Mouse (Mus musculus) fat pad, adult 2 months (tissue): Measurements from ENCODE around the gene Rtn1.

ENCODE experiments used
- DNase-seq: peaks from one replicate; pipeline ENCODE4 v3.0.0-alpha.2; 2011; ENCODE audit warnings: low read depth, low spot score; ENCODE audit errors: extremely low read depth

Rtn1 gene

DNA sequence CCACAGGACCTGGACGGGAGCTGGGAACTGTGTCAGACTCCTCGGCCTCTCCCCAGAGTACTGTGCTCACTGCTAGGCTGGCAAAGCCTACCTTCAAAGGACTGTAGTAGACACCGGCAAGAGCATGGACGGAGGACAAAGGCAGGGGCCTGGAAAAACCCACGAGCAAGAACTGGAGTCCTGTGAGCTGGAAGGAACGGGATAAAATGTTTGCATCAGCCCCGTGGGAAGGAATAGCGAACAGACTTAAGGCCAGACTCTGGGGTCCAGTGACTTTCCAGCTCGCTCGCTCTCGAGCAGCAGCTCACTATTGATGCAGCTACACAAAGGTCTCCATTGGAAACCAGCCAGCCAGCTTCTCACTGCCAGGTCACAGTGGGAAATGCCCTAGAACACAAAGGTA is 34.0 kb downstream of the Rtn1 start:
- DNase-seq = no peak

DNA sequence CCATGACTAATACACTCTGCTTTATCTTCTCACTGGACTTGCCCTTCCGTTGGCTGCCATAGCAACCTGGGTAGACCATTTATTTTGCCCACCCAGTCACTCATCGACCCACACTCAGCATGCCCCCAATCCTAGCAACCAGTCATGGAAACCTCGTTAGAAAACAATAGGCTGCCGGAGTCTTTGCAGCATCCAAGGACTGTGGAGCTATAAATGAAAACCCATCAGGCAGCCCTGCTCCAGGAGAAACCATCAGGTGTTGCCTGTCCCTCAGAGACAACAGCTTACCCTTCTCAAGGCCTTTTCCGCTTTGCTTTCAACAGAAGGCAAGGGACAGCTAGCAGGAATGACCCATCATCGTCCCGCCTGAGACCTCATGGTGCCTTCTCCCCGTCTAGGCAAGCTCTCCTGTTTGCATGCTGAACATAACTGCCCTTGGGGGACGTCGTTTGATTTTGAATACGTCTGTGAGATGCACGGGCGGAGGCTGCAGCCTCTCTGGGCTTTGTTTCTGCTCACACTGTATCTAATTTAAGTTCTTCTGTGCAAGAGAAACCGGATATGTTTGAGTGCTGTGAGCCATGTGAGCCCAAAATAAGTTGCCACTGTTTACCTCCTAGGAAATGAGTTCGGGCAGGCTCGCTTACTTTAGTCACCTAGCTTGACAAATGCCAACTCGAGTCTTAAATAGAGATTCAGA is 34.8 kb downstream of the Rtn1 start:
- DNase-seq = no peak

DNA sequence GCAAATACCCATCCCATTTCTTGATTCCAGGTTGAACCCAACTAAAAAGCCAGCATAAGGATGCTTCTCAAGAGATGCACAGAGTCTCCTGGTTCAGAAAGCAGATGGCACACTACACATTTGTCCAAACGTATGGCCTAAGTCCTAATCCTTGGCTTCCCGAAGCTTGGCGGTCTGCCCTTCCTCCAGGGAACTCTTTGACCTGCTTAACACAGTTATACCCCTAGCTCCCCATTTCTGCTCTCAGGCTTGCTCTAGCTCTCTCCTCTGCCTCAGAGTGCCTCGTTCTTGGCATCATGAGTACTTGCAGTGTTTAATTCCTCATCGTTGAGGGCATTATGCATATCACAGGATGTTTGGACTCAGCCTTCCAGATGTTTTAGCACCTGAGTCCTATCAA is 38.8 kb downstream of the Rtn1 start:
- no peak for DNase-seq

DNA sequence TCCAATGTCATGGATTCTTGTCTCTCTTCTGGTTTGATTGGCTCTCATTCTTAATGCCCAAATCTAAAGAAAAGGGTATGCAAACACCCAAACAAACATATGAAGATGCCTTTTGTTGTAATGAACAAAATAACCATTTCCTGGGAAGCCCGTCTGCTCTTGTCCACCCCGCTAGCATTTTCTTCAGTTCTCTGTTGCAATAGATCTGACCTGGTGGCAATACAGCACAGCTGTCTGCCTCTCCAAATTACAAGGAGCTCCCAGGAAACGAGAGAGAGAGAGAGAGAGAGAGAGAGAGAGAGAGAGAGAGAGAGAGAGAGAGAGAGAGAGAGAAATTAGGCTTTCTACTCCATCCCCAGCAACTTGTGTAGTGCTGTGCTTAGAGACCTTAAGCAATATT is 42.1 kb downstream of the Rtn1 start:
- DNase-seq = no peak

DNA sequence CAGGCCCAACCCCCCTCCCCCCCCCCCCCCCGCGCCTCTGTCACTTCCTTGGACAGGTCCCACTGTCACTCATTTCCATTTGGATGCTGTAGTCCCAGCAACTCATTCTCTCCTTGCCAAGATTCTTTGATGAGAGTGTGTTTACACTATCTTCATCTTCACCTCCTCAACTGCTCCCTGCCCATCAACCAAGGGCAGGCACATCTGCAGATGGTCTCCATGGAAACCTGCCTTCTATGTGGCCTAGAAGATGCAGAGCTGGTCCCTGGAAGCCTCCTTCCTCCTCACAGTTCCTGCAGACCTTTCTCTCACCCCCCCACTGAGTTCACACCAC is 42.8 kb downstream of the Rtn1 start:
- no peak for DNase-seq

DNA sequence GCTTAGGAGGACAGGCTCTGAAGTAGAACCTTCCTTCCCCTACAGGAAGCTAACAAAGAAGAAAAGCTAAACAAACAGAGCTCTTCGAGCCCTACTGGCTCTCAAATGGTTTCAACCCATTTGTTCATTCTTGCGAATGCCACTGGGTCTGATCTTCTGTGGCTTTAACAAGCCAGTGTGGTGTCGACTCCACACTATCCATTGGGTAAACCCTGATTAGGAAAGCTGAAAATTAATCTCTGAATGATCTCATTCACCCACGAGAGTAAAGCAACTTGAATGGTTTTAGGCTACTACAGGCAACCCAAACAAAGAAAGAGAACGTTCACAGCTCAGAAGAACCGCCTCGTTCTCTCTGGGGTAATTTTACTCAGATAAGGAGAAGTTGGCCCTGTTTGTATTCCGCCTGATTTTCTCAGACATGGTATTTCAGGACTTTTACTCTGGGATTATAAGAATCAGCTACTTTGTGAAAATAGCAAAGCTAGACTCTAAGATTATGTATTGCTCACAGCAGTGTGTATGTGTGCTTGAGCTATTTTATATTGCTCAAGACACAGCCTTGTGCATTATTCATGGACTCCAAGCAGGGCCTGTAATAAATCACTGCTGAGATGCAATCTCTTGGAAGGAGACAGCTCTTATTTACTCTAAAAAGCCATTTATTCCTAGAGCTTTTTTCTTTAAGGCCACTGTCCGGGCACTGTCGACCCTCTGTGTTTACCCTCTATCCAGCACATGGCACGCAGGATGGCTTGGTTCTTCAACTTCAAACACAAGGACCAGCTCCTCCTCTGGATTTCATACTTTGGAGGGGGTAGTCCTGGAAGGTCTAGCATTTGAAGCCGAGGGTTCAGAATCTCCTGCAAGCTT is 43.4 kb downstream of the Rtn1 start:
- DNase-seq = peak; percentile 16

DNA sequence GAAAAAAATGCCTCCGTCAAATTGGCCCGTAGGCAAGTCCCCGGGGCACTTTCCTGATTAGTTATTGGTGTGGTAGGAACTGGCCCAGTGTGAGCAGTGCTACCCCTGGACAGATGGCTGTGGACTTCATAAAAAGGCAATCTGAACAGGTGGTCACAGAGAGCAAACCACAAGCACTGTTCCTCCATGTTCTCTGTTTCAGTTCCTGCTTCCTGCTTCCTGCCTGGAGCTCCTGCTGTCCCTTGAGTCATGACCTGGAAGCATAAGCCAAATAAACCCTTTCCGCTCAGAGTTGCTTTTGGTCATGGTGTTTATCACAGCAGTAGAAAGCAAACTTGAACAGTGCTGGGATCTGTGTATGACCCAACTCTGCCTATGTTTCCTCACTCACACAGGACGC is 44.3 kb downstream of the Rtn1 start:
- no peak for DNase-seq

DNA sequence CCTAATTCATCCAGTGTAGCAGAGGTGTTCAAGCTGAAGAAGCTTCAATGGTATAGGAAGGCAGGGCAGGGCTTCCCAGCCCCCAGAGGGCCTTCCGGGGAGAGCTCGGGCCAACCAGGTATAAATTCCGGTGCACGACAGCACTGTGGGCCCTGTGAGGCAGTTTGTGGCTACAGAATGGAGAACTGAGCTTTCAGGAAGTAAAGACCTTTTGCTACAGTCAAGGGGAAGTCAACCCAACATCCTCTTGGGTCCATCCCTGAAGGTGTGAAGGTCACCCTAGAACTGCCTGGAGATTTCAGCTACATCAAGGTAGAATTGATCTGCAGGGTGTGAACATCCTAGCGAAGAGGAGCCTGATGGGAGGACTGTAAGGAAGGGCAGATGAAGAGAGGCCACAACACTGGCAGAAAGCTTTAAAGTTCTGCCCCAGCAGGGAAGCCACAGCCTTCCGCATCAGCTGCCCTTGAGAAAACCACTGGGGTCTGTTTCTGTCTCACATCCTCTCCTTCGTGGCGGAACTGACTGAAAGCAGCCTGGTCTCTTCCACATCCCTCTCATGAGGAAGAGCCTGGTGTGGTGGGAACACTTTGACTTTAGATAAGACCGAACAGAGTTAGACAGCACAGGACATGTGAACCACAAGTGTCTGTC is 47.0 kb downstream of the Rtn1 start:
- no peak for DNase-seq

DNA sequence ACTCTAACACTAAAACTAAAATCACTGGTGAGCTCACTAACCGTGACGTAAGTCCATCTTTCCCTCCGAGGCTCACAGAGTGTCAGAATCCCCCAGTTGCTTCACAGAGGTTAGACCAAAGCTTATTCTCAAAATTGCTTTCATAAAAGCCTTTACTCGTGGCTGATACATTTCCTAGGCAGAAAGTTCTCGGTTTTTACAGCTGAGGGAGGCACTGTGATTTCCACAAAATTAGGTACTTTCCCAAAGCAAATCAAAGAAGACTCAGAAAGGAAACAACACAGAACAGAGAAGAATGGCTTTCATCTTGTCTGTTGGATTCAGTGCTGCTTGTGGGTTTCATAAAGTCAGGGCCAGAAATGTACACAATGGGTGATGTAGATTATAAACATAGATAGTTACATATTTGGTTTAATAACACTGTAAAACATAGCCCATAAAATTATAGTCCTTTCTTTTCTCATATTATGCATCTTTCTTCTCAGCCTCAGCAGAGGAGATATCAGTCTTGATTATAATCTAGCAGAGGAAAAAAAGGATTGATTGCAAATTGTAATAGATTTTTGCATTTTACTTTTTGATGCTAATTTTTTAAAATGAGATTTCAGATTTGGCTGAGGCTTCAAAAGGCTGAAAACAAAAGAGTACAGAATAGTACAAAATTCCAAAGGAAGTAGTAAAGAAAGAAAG is 47.8 kb downstream of the Rtn1 start:
- DNase-seq = no peak

DNA sequence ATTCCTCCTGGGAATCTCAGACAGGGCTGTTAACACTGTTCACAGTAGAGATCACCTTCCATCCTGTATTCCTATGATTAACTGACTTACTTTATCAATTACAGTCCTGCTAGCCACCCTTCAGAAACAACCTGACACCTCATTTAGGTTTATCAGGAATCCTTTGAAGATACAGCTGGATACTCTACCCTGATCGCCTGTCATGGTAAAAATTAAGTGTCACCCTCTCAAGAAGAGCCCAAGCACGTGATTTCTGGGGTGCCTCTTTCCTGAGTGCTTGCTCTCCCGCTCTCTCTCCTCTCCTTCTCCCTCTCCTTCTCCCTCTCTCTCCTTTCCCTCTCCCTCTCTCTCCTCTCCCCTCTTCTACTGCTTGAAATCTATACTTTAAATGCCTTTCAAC is 49.0 kb downstream of the Rtn1 start:
- DNase-seq = no peak

DNA sequence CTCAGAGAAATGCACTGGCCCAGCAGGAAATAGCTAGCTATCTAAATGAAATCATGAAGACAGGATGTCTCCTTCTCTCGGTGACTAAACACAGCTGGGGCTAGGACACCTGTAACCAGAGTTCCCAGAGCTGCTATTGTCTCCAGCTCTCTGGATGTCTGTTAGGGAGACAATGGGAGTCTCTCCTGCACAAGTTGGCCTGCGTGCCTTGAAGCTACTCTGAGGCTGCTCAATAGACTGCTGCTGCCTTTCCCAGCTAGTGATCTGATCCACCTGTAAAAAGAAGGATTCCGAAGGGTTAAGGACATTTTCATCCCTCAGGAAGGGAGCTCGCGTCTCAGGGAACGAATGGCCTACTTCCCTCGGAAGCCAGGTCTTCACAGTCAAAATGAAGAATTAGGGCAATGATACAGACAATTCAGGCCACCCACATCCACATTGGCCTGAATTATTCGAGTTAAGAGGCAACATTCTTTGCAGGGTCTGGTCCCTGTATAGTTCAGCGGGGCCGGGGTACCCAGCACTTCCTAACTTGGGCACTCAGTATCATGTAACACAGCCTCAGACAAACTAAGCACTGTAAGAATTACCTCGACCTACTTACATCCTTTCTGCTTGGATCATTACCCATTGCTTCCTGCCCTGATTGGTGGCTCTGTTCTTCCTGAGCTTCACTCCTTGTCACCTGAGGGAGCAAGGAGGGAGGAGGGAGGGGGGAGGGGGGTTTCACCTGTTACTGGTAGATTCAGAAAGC is 51.0 kb downstream of the Rtn1 start:
- no peak for DNase-seq

DNA sequence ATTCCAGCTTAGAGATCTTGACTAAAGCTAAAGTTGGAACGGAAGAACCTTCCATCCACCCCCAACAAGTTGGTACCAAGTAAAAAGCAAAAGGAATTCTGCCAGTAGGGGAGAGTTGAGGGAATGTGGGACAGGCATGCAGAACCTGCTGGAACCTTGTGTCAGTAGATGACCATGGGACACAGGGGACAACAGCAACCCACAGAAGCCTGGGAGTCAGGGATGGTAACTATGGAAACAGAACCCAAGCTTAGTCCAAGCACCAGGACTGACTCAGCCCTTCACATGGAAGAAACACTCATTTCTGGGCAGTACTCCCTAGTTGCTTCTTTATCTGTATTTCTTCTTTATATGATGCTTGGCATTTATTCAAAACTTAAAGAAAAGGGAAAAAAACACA is 54.6 kb downstream of the Rtn1 start:
- DNase-seq = no peak

DNA sequence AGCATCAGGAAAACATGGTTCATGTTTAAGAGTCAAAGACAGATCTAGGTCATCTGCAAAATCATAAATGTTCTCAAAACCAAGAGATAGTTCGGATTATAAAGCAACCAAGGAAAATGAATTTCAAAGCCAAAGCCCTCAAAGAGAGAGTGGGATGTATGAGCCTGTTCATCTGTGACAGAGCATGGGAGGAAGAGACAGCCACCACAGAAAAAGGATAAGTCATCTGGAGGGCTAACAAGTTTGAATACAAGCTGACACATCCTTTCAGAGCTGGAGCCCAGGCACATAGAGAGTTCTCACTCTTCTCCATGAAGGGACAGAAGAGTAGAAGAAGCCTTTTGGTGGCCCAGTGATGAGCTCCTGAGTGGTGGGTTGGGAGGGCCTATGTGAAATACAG is 55.3 kb downstream of the Rtn1 start:
- DNase-seq = no peak

DNA sequence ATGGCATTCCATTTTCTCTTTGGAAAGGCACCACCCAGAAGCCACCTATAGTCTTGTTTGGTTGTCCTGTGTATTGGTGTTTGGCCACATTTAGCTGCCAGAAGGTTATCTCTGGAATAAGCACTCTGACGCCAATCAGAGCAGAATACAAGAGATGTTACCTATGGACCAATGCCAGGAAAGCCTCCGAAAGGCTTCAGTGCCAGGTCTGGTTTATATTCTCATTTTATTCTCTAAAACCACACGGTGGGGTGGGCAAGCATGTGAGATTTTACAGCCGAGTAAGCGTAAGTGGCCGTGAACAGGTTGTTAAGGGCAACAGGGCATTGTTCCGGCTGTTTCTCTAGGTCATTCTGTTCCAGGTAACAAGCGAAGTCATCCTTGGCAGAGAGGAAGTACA is 60.3 kb downstream of the Rtn1 start:
- no peak for DNase-seq

DNA sequence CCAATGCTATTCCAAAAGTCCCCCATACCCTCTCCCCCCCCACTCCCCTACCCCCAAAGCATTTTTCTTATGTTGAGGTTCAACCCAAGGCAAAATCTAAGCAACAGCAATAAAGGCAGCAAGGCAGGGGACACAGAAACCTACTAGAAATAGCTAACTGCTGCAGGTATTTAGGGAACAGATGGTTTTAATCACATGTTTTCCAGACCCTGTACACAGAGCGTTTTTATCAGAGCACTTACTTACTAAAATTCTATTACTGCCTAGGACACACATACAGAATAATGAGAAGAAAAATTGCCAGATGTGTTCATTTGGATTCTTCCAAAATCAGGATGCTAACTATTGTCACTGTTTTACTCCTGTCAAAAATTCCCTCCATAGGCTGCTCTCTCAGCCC is 61.7 kb downstream of the Rtn1 start:
- no peak for DNase-seq

DNA sequence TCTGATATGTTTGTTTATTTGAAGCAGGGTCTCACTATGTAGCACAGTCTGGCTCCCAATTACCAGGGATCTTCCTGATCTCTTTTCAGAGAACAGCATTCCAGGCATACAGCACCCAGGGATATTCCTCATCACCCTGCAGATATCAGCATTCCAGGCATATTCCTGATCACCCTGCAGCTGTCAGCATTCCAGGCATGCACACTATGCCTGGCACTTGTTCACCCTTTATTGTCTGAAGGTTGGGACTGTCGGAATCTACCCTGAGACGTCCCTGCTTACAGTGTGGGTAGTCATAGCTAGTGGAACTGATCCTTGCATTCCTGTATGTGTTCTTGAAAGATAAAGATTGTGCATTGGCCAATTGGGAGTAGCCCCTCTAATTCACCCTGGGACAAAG is 65.2 kb downstream of the Rtn1 start:
- DNase-seq = no peak

DNA sequence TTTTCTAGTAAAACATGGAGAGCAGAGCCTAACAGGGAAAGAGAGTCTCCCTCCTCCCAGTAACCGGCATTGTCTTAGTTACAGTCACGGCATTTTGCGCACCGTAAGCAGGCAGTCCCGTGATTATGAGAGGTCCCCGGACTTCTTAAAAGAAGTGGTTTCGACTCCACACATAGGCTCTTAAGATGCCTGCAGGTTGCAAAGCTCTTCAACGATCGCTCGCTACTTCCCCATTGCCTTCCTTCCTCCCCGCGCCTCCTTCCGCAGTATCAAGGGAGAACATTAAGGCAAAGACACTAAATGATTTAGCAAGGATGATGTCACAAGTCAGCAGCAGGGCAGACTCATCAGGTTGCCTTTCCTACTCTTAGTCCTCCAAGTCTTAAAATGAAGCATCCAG is 72.8 kb downstream of the Rtn1 start:
- no peak for DNase-seq

DNA sequence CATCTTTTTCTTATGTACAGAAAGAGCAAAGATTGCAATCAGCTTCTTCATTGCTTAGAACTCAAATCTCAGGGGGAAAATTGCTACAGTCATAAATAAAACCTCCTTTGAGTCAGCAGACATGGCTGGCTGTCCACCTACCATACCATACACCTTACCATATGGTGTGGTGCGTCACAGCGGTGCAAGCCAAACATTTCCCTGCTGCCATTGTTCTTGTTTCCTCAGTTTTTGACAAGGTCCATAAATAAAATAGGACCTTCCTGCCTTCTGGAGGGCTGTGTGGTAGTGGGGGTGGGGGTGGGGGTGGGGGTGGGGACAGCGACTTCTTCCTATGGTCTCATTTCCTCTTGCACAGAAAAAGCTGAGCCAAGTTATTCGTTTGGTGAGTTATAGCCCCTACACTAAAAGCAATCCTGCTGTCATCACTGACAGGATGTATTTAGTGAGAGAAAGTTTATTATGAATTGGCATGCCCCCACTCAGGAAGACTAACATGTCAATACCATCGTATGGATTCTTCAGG is 76.3 kb downstream of the Rtn1 start:
- no peak for DNase-seq

DNA sequence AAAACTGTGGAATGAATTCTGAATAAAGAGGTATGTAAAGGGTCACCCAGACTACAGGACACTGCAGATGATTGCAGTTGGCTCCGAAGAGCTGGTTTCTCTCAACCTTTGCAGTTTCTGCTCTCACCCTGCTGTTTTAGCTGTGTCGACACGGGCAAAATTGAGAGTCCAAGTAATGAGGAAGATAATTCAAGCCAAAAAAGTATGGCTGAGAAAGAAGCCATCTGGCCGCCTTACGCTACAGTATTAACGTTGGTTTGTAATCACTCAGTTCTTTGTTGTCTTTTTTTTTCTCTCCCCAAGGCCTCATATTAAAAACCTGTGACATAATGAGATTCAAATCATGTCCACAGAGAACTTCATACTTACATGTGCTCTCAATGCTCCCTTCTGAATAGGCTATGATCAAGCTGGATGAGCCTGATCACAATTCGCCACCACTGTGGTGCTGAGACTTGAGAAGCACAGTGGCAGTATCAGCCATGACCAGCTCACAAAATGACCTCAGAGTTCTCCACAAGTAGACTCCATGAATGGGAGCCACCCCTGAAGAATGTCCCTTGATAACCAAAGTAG is 76.9 kb downstream of the Rtn1 start:
- no peak for DNase-seq

DNA sequence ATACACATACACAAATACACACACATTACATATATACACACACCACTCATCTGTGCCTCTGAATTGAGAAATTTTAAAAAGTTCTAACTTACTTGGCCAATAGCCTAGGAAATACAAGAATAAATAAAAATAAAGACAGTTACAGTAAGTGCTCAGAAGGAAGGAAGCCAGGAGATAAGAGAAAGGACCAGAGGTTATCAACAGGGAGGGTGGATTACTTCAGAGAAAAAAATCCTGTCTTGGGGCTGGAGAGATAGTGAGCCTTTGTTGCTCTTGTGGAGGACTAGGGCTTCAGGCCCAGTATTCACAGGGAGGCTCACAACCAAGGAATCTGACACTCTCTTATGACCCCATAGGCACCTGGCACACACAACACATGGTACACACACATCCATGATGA is 82.8 kb downstream of the Rtn1 start:
- DNase-seq = no peak
